Mouse (Mus musculus) embryonic facial prominence, embryonic 13.5 days (tissue): ENCODE measurements around the gene Erlec1. TPM values are rescaled to one million over a fixed set of nuclear protein-coding genes. Genes with fewer than 3 reads are reported as not detected.

ENCODE experiments used
- ATAC-seq: fragments of 200-750 bp; cut with Nextera tagmentation; 2 replicates; pipeline ENCODE4 v1.8.0; 2017; ENCODE audit warnings: low read depth; ENCODE audit not compliant: insufficient number of reproducible peaks, insufficient read depth, low FRiP score, low TSS enrichment
- H3K27ac ChIP-seq: fragments of 300-500 bp; sonication (generic); 2 replicates; pipeline ENCODE4 v1.5.1; 2015; ENCODE audit warnings: moderate library complexity, mild to moderate bottlenecking, inconsistent platforms
- H3K27me3 ChIP-seq: fragments of 300-500 bp; sonication (generic); 2 replicates; pipeline ENCODE4 v1.6.1; 2015; ENCODE audit warnings: mild to moderate bottlenecking, inconsistent platforms
- H3K36me3 ChIP-seq: fragments of 300-500 bp; sonication (generic); 2 replicates; pipeline ENCODE4 v1.6.1; 2015; ENCODE audit warnings: mild to moderate bottlenecking, inconsistent platforms
- H3K4me1 ChIP-seq: fragments of 300-500 bp; sonication (generic); 2 replicates; pipeline ENCODE4 v1.6.1; 2015; ENCODE audit warnings: inconsistent platforms
- H3K4me2 ChIP-seq: fragments of 300-500 bp; sonication (generic); 2 replicates; pipeline ENCODE4 v1.6.1; 2015; ENCODE audit warnings: moderate library complexity, mild to moderate bottlenecking, inconsistent platforms
- H3K4me3 ChIP-seq: fragments of 300-500 bp; sonication (generic); 2 replicates; pipeline ENCODE4 v1.5.1; 2015; ENCODE audit warnings: mild to moderate bottlenecking, inconsistent platforms
- H3K9ac ChIP-seq: fragments of 300-500 bp; sonication (generic); 2 replicates; pipeline ENCODE4 v1.6.1; 2015; ENCODE audit warnings: mild to moderate bottlenecking, inconsistent platforms
- H3K9me3 ChIP-seq: fragments of 300-500 bp; sonication (generic); 2 replicates; pipeline ENCODE4 v1.6.1; 2016; ENCODE audit warnings: inconsistent platforms
- WGBS: fragments of 180-500 bp; shearing (Covaris S2); methylation state at CpG from one replicate; pipeline ENCODE4 v1.1.7; 2015; ENCODE audit warnings: mixed read lengths; 5-methylcytosine and 5-hydroxymethylcytosine counted together
- polyA plus RNA-seq: library from polyadenylated mRNA; unstranded; fragments of >200 nt; fragmentation: Nextera tagmentation; extraction: Ambion mirVana; gene quantifications from 2 replicates; pipeline ENCODE4 v1.2.1, GENCODE M21; 2015

Erlec1 gene
- polyA plus RNA-seq, 1 experiment from 2014 or later: 13.4 TPM

- Histone ChIP-seq H3K9me3 (no peaks in the 10 kb centered on the region), H3K36me3 (peaks cover 69% of the 10 kb centered on the region), H3K27ac (no peak overlapping the region), H3K4me2 (no peak overlapping the region), H3K27me3 (no peaks in the 10 kb centered on the region), H3K4me1 (no peaks in the 10 kb centered on the region), H3K9ac (no peak overlapping the region), H3K4me3 (no peak overlapping the region)
- ATAC-seq: no peak
- 92% methylated on average over 2 of the region's 2 CpGs for WGBS
Observed at GRCm38 (mm10) chr11:30943522-30943921, 10.6 kb downstream of the Erlec1 start.

GRCm38 (mm10) chr11:30928498-30928897 is 25.6 kb downstream of the Erlec1 start:
- Histone ChIP-seq H3K27ac (no peak overlapping the region), H3K27me3 (no peaks in the 10 kb centered on the region), H3K36me3 (peaks cover 52% of the 10 kb centered on the region), H3K9me3 (no peaks in the 10 kb centered on the region), H3K9ac (no peak overlapping the region), H3K4me3 (no peak overlapping the region), H3K4me1 (no peaks in the 10 kb centered on the region), H3K4me2 (no peak overlapping the region)
- no peak for ATAC-seq
- 85% methylated on average over 1 of the region's 1 CpGs for WGBS

GRCm38 (mm10) chr11:30928079-30928478 is 26.1 kb downstream of the Erlec1 start:
- Histone ChIP-seq H3K4me2 (no peak overlapping the region), H3K9ac (no peak overlapping the region), H3K4me3 (no peak overlapping the region), H3K27ac (no peak overlapping the region), H3K27me3 (no peaks in the 10 kb centered on the region), H3K36me3 (peaks cover 51% of the 10 kb centered on the region), H3K9me3 (no peaks in the 10 kb centered on the region), H3K4me1 (no peaks in the 10 kb centered on the region)
- no peak for ATAC-seq

GRCm38 (mm10) chr11:30923283-30923682 is 30.9 kb downstream of the Erlec1 start:
- no peak overlapping the region for H3K4me2 ChIP-seq
- ATAC-seq: no peak
- H3K4me3 ChIP-seq: no peak overlapping the region
- H3K27me3 ChIP-seq: no peaks in the 10 kb centered on the region
- no peaks in the 10 kb centered on the region for H3K9me3 ChIP-seq
- no peak overlapping the region for H3K27ac ChIP-seq
- 93% methylated on average over 3 of the region's 3 CpGs for WGBS
- no peak overlapping the region for H3K9ac ChIP-seq
- H3K4me1 ChIP-seq: no peaks in the 10 kb centered on the region
- peaks cover 28% of the 10 kb centered on the region for H3K36me3 ChIP-seq

GRCm38 (mm10) chr11:30920641-30921040 is 33.5 kb downstream of the Erlec1 start:
- ATAC-seq: no peak
- peaks cover 10% of the 10 kb centered on the region for H3K36me3 ChIP-seq
- no peak overlapping the region for H3K9ac ChIP-seq
- H3K4me1 ChIP-seq: no peaks in the 10 kb centered on the region
- no peak overlapping the region for H3K27ac ChIP-seq
- H3K9me3 ChIP-seq: no peaks in the 10 kb centered on the region
- H3K4me3 ChIP-seq: no peak overlapping the region
- no peak overlapping the region for H3K4me2 ChIP-seq
- H3K27me3 ChIP-seq: no peaks in the 10 kb centered on the region
- WGBS: 78% methylated on average over 1 of the region's 1 CpGs

- H3K9me3 ChIP-seq: no peaks in the 10 kb centered on the region
- H3K4me3 ChIP-seq: no peak overlapping the region
- H3K4me1 ChIP-seq: no peaks in the 10 kb centered on the region
- no peak overlapping the region for H3K4me2 ChIP-seq
- H3K27me3 ChIP-seq: no peaks in the 10 kb centered on the region
- H3K9ac ChIP-seq: no peak overlapping the region
- H3K36me3 ChIP-seq: peaks cover 3% of the 10 kb centered on the region; the same call in 1 of the 2 replicates
- WGBS: 94% methylated on average over 3 of the region's 3 CpGs
- H3K27ac ChIP-seq: no peak overlapping the region
- no peak for ATAC-seq
Observed at GRCm38 (mm10) chr11:30912311-30912710, 41.8 kb downstream of the Erlec1 start.

- no peak overlapping the region for H3K27ac ChIP-seq
- H3K36me3 ChIP-seq: no peaks in the 10 kb centered on the region
- ATAC-seq: no peak
- no peak overlapping the region for H3K9ac ChIP-seq
- no peaks in the 10 kb centered on the region for H3K4me1 ChIP-seq
- no peak overlapping the region for H3K4me3 ChIP-seq
- H3K27me3 ChIP-seq: no peaks in the 10 kb centered on the region
- H3K4me2 ChIP-seq: no peak overlapping the region
- no peaks in the 10 kb centered on the region for H3K9me3 ChIP-seq
Observed at GRCm38 (mm10) chr11:30899312-30899711, 54.8 kb downstream of the Erlec1 start.

GRCm38 (mm10) chr11:30896201-30896600 is 57.9 kb downstream of the Erlec1 start:
- H3K4me3 ChIP-seq: no peak overlapping the region
- H3K27me3 ChIP-seq: no peaks in the 10 kb centered on the region
- H3K36me3 ChIP-seq: no peaks in the 10 kb centered on the region
- no peak overlapping the region for H3K9ac ChIP-seq
- H3K4me2 ChIP-seq: no peak overlapping the region
- WGBS: 86% methylated on average over 1 of the region's 1 CpGs
- no peak overlapping the region for H3K27ac ChIP-seq
- H3K4me1 ChIP-seq: no peaks in the 10 kb centered on the region
- ATAC-seq: no peak
- H3K9me3 ChIP-seq: no peaks in the 10 kb centered on the region

GRCm38 (mm10) chr11:30888153-30888552 is 66.0 kb downstream of the Erlec1 start:
- no peak for ATAC-seq
- Histone ChIP-seq H3K9me3 (no peaks in the 10 kb centered on the region), H3K36me3 (no peaks in the 10 kb centered on the region), H3K4me2 (no peak overlapping the region), H3K4me1 (peaks cover 8% of the 10 kb centered on the region; the same call in 1 of the 2 replicates), H3K27me3 (no peaks in the 10 kb centered on the region), H3K27ac (no peak overlapping the region), H3K9ac (no peak overlapping the region), H3K4me3 (no peak overlapping the region)
- WGBS: 86% methylated on average over 2 of the region's 2 CpGs

GRCm38 (mm10) chr11:30885171-30885871 is 68.8 kb downstream of the Erlec1 start, which contains the start of the genes Gpr75 and Asb3:
Gene Gpr75 (plus strand): TSS chr11:30885358.
Gene Asb3 (plus strand): TSS chr11:30885416.
- peak; percentile 88 for ATAC-seq
- Histone ChIP-seq H3K9ac (peak within 1 kb of the TSS; percentile 78), H3K36me3 (0 out of 2 replicates have a peak, but pooled peaks cover 3% of the 10 kb centered on the region), H3K27ac (no peak within 1 kb of the TSS), H3K9me3 (no peaks in the 10 kb centered on the region), H3K4me3 (peak within 1 kb of the TSS; percentile 56), H3K4me1 (peaks cover 8% of the 10 kb centered on the region; the same call in 1 of the 2 replicates), H3K27me3 (no peaks in the 10 kb centered on the region), H3K4me2 (peak within 1 kb of the TSS; percentile 96)
- 3% methylated on average over 41 of the region's 41 CpGs for WGBS
